Mouse (Mus musculus): ENCODE data around the gene Mertk. TPM values are rescaled to one million over a fixed set of nuclear protein-coding genes. Genes with fewer than 3 reads are reported as not detected.

Gene Mertk
- polyA plus RNA-seq, 1 experiment = 9.2 TPM

- TF ChIP-seq CTCF (IDR thresholded peaks at IDR 0.05; ENCODE audit: extremely low read depth, insufficient read depth, insufficient read length, insufficient replicate concordance) (no peak), POLR2A (IDR thresholded peaks at IDR 0.05; ENCODE audit: low read depth, low read length) (no peak)
- H3K27me3 ChIP-seq (ENCODE audit: control insufficient read depth, insufficient read depth, low read length) = no peaks in the 10 kb centered on the region
- H3K27ac ChIP-seq (ENCODE audit: insufficient read depth, low read length) = no peak overlapping the region
- 92% methylated on average over 7 of the region's 7 CpGs for WGBS
- H3K4me1 ChIP-seq (ENCODE audit: control insufficient read depth, insufficient read depth, insufficient read length) = no peaks in the 10 kb centered on the region; the same call in 1 of the 2 replicates
- H3K36me3 ChIP-seq (ENCODE audit: control insufficient read depth, insufficient read depth, low read length) = no peaks in the 10 kb centered on the region
- H3K4me3 ChIP-seq (ENCODE audit: extremely low read depth, insufficient read depth, insufficient read length) = no peak overlapping the region
- DNase-seq (ENCODE audit: low read depth in 1 of 2, low spot score in 2 of 2) = no peak
Observed at GRCm38 (mm10) chr2:128729141-128729540, 30.4 kb downstream of the Mertk start.

DNA sequence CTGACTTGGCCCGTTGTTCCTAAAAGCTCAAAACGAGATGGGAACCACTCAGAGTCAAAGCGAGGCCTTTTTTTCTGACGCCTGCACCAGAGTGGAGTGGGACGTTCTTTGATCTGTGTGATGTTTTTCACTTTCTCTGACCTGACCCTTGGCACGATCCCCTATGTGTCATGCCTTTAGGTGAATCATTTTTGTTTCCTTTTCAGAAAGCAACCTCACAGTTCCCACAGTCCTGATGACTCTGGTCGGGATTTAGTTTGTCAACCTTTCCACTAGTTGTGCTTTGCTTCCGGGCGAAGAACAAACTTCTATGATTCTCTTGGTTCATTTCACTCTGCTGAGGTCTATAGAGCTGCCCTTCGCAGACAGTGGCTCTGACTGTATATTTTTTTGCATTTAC lies 32.8 kb downstream of the Mertk start:
- Histone ChIP-seq H3K4me1 (ENCODE audit: control insufficient read depth, insufficient read depth, insufficient read length) (no peaks in the 10 kb centered on the region; the same call in 1 of the 2 replicates), H3K27ac (ENCODE audit: insufficient read depth, low read length) (no peak overlapping the region), H3K27me3 (ENCODE audit: control insufficient read depth, insufficient read depth, low read length) (no peaks in the 10 kb centered on the region), H3K36me3 (ENCODE audit: control insufficient read depth, insufficient read depth, low read length) (no peaks in the 10 kb centered on the region), H3K4me3 (ENCODE audit: extremely low read depth, insufficient read depth, insufficient read length) (no peak overlapping the region)
- TF ChIP-seq CTCF (IDR thresholded peaks at IDR 0.05; ENCODE audit: extremely low read depth, insufficient read depth, insufficient read length, insufficient replicate concordance) (no peak), POLR2A (IDR thresholded peaks at IDR 0.05; ENCODE audit: low read depth, low read length) (no peak)
- no peak for DNase-seq (ENCODE audit: low read depth in 1 of 2, low spot score in 2 of 2)
- 82% methylated on average over 10 of the region's 10 CpGs for WGBS

DNA sequence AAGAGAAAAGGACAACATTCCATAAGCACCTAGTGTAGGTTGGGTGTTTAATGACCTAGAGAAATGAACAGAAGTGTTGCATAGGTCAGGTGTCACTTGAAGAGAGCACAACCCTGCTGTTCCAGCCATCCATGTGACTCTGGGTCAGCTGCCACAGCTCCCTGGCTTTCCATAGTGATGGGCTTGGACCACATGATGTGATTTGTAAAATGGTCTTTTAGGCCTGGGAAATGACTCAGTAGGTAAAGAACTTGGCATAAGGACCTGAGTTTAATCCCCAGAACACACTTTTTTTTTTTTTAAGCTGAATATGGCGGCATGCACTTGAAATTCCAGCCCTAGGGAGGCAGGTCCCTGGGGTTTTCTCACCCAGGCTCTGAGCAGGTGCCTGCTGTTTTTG lies 33.2 kb downstream of the Mertk start:
- WGBS = 85% methylated on average over 1 of the region's 1 CpGs
- no peak for DNase-seq (ENCODE audit: low read depth in 1 of 2, low spot score in 2 of 2)
- Histone ChIP-seq H3K4me3 (ENCODE audit: extremely low read depth, insufficient read depth, insufficient read length) (no peak overlapping the region), H3K27me3 (ENCODE audit: control insufficient read depth, insufficient read depth, low read length) (no peaks in the 10 kb centered on the region), H3K27ac (ENCODE audit: insufficient read depth, low read length) (no peak overlapping the region), H3K4me1 (ENCODE audit: control insufficient read depth, insufficient read depth, insufficient read length) (no peaks in the 10 kb centered on the region; the same call in 1 of the 2 replicates), H3K36me3 (ENCODE audit: control insufficient read depth, insufficient read depth, low read length) (no peaks in the 10 kb centered on the region)
- TF ChIP-seq CTCF (IDR thresholded peaks at IDR 0.05; ENCODE audit: extremely low read depth, insufficient read depth, insufficient read length, insufficient replicate concordance) (no peak), POLR2A (IDR thresholded peaks at IDR 0.05; ENCODE audit: low read depth, low read length) (no peak)

GRCm38 (mm10) chr2:128735089-128735488 lies 36.3 kb downstream of the Mertk start:
- TF ChIP-seq CTCF (IDR thresholded peaks at IDR 0.05; ENCODE audit: extremely low read depth, insufficient read depth, insufficient read length, insufficient replicate concordance) (no peak), POLR2A (IDR thresholded peaks at IDR 0.05; ENCODE audit: low read depth, low read length) (no peak)
- H3K36me3 ChIP-seq (ENCODE audit: control insufficient read depth, insufficient read depth, low read length) = no peaks in the 10 kb centered on the region
- 39% methylated on average over 3 of the region's 3 CpGs for WGBS

GRCm38 (mm10) chr2:128737051-128737450 lies 38.3 kb downstream of the Mertk start:
- H3K4me3 ChIP-seq (ENCODE audit: extremely low read depth, insufficient read depth, insufficient read length) = no peak overlapping the region
- 85% methylated on average over 2 of the region's 2 CpGs for WGBS
- DNase-seq (ENCODE audit: low read depth in 1 of 2, low spot score in 2 of 2) = no peak
- no peaks in the 10 kb centered on the region for H3K36me3 ChIP-seq (ENCODE audit: control insufficient read depth, insufficient read depth, low read length)
- no peaks in the 10 kb centered on the region for H3K27me3 ChIP-seq (ENCODE audit: control insufficient read depth, insufficient read depth, low read length)
- no peak overlapping the region for H3K27ac ChIP-seq (ENCODE audit: insufficient read depth, low read length)
- no peak for TF ChIP-seq CTCF (IDR thresholded peaks at IDR 0.05; ENCODE audit: extremely low read depth, insufficient read depth, insufficient read length, insufficient replicate concordance)
- TF ChIP-seq POLR2A (IDR thresholded peaks at IDR 0.05; ENCODE audit: low read depth, low read length) = no peak
- H3K4me1 ChIP-seq (ENCODE audit: control insufficient read depth, insufficient read depth, insufficient read length) = no peaks in the 10 kb centered on the region

More at GRCm38 (mm10) chr2:128735089-128735488, 36.3 kb downstream of the Mertk start:
- no peaks in the 10 kb centered on the region for H3K27me3 ChIP-seq (ENCODE audit: control insufficient read depth, insufficient read depth, low read length)
- DNase-seq (ENCODE audit: low read depth in 1 of 2, low spot score in 2 of 2) = no peak
- H3K4me1 ChIP-seq (ENCODE audit: control insufficient read depth, insufficient read depth, insufficient read length) = no peaks in the 10 kb centered on the region
- H3K27ac ChIP-seq (ENCODE audit: insufficient read depth, low read length) = no peak overlapping the region
- H3K4me3 ChIP-seq (ENCODE audit: extremely low read depth, insufficient read depth, insufficient read length) = no peak overlapping the region

DNA sequence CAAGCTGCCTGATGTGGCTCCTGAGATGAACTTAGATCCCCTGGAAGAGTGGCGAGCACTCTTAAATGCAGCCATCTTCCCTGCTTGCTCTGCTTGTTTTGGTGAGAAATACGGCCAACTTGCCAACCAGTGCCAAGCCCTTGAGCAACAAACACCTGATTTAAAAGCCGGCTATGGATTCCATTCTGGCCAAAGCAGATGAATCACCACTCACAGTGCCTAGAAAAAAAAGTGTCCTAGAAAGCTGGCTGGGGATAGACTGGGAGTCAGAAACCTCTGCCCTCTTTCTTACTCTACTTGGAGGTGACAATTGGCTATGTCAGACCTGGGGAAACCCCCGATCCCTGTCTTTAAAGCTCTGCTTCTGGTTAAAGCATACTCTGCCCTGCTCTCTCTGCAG lies 39.0 kb downstream of the Mertk start:
- no peak overlapping the region for H3K4me3 ChIP-seq (ENCODE audit: extremely low read depth, insufficient read depth, insufficient read length)
- no peak for DNase-seq (ENCODE audit: low read depth in 1 of 2, low spot score in 2 of 2)
- H3K27me3 ChIP-seq (ENCODE audit: control insufficient read depth, insufficient read depth, low read length) = no peaks in the 10 kb centered on the region
- 91% methylated on average over 4 of the region's 4 CpGs for WGBS
- no peak overlapping the region for H3K27ac ChIP-seq (ENCODE audit: insufficient read depth, low read length)
- H3K36me3 ChIP-seq (ENCODE audit: control insufficient read depth, insufficient read depth, low read length) = no peaks in the 10 kb centered on the region
- TF ChIP-seq POLR2A (IDR thresholded peaks at IDR 0.05; ENCODE audit: low read depth, low read length) (no peak), CTCF (IDR thresholded peaks at IDR 0.05; ENCODE audit: extremely low read depth, insufficient read depth, insufficient read length, insufficient replicate concordance) (no peak)
- H3K4me1 ChIP-seq (ENCODE audit: control insufficient read depth, insufficient read depth, insufficient read length) = no peaks in the 10 kb centered on the region

- Histone ChIP-seq H3K27me3 (ENCODE audit: control insufficient read depth, insufficient read depth, low read length) (no peaks in the 10 kb centered on the region), H3K36me3 (ENCODE audit: control insufficient read depth, insufficient read depth, low read length) (no peaks in the 10 kb centered on the region), H3K4me1 (ENCODE audit: control insufficient read depth, insufficient read depth, insufficient read length) (no peaks in the 10 kb centered on the region), H3K27ac (ENCODE audit: insufficient read depth, low read length) (peak overlapping the region; percentile 45), H3K4me3 (ENCODE audit: extremely low read depth, insufficient read depth, insufficient read length) (no peak overlapping the region)
- TF ChIP-seq CTCF (IDR thresholded peaks at IDR 0.05; ENCODE audit: extremely low read depth, insufficient read depth, insufficient read length, insufficient replicate concordance) = no peak
- WGBS = 68% methylated on average over 10 of the region's 10 CpGs
- no peak for DNase-seq (ENCODE audit: low read depth in 1 of 2, low spot score in 2 of 2)
Observed at GRCm38 (mm10) chr2:128738725-128739258, 40.0 kb downstream of the Mertk start.

All from spleen, adult 2 months (tissue).